Mouse (Mus musculus) midbrain, embryonic 10.5 days (tissue): ENCODE results near the gene Krt71. TPM values are rescaled to one million over a fixed set of nuclear protein-coding genes. Genes with fewer than 3 reads are reported as not detected.
A peak's percentile ranks its signal among the peaks of the same experiment; 100 is the strongest.
"Not testable (repeated sequence)": the region's sequence is repeated elsewhere in the genome, so short reads cannot be mapped to it uniquely, and the experiment has no call there.

Experiments used
- DNase-seq: peaks from one replicate; pipeline ENCODE4 v3.0.0-alpha.2; 2017; ENCODE audit warnings: low spot score
- H3K27ac ChIP-seq: fragments of 300-500 bp; sonication (generic); replicated peaks from 2 replicates; pipeline ENCODE4 v1.5.1; 2016; ENCODE audit warnings: mild to moderate bottlenecking
- H3K27me3 ChIP-seq: fragments of 300-500 bp; sonication (generic); 2 replicates; pipeline ENCODE4 v1.6.1; 2016; ENCODE audit warnings: low read depth, mild to moderate bottlenecking; ENCODE audit not compliant: poor library complexity, severe bottlenecking
- H3K36me3 ChIP-seq: fragments of 300-500 bp; sonication (generic); 2 replicates; pipeline ENCODE4 v1.6.1; 2016; ENCODE audit warnings: mild to moderate bottlenecking, moderate library complexity
- H3K4me1 ChIP-seq: fragments of 300-500 bp; sonication (generic); 2 replicates; pipeline ENCODE4 v1.6.1; 2016
- H3K4me3 ChIP-seq: fragments of 300-500 bp; sonication (generic); 2 replicates; pipeline ENCODE4 v1.5.1; 2016; ENCODE audit warnings: mild to moderate bottlenecking, moderate library complexity
- H3K9me3 ChIP-seq: fragments of 300-500 bp; sonication (generic); replicated peaks from 2 replicates; pipeline ENCODE4 v1.6.1; 2016; ENCODE audit warnings: mild to moderate bottlenecking
- WGBS: fragments of 180-500 bp; shearing (Covaris S2); methylation state at CpG from one replicate; pipeline ENCODE4 v1.1.7; 2016; 5-methylcytosine and 5-hydroxymethylcytosine counted together
- microRNA-seq: library from miRNA; unstranded; fragments of <30 nt; microRNA quantifications from one replicate; pipeline ENCODE4, GENCODE M21; 2017
- polyA plus RNA-seq: library from polyadenylated mRNA; unstranded; fragments of >200 nt; fragmentation: Nextera tagmentation; extraction: Ambion mirVana; gene quantifications from 2 replicates; pipeline ENCODE4 v1.2.1, GENCODE M21; 2016

Gene Krt71
- polyA plus RNA-seq, 1 experiment from 2014 or later: not detected

DNA sequence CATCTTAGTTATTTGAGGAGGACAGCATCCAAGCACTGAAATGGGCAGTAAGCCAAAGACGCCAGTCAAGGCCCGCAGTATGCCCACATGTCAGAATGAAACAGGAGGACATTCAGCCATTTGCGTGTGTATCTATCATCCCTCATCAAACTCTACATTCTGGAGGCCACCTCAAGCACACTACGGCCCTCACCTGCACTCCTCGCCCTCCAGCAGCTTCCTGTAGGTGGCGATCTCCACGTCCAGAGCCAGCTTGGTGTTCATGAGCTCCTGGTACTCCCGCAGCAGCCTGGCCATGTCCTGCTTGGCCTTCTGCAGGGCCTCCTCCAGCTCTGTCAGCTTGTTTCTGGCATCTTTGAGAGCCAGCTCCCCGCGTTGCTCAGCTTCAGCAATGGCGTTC lies 34.2 kb downstream of the Krt71 start:
- no peak overlapping the region for H3K27ac ChIP-seq
- 67% methylated on average over 11 of the region's 11 CpGs for WGBS
- no peak for DNase-seq
- no peak overlapping the region for H3K4me3 ChIP-seq
- no peaks in the 10 kb centered on the region; the same call in 1 of the 2 replicates for H3K4me1 ChIP-seq
- no peaks in the 10 kb centered on the region for H3K27me3 ChIP-seq
- H3K9me3 ChIP-seq: no peaks in the 10 kb centered on the region
- no peaks in the 10 kb centered on the region for H3K36me3 ChIP-seq

DNA sequence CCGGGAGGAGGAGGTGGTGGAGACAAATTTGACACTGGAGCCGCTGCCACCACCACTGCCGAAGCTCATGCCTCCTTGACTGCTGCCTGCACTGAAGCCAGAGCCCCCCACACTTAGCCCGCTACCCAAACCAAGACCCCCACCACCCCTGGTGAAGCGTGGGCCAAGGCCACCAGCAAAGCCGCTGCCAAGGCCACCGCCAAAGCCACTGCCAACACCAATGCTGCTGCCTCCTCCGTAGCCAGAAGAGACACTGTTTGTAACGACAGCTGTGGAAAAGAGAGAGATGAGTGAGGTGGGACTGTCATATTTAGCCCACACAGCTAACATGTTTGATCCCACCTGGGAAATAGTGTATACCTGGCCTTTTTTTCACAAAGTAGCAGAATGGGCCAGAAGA lies 35.5 kb downstream of the Krt71 start:
- no peaks in the 10 kb centered on the region for H3K27me3 ChIP-seq
- H3K9me3 ChIP-seq: no peaks in the 10 kb centered on the region
- no peak for DNase-seq
- no peak overlapping the region for H3K4me3 ChIP-seq
- peaks cover 6% of the 10 kb centered on the region for H3K4me1 ChIP-seq
- WGBS: 91% methylated on average over 9 of the region's 9 CpGs
- H3K27ac ChIP-seq: no peak overlapping the region
- no peaks in the 10 kb centered on the region for H3K36me3 ChIP-seq

DNA sequence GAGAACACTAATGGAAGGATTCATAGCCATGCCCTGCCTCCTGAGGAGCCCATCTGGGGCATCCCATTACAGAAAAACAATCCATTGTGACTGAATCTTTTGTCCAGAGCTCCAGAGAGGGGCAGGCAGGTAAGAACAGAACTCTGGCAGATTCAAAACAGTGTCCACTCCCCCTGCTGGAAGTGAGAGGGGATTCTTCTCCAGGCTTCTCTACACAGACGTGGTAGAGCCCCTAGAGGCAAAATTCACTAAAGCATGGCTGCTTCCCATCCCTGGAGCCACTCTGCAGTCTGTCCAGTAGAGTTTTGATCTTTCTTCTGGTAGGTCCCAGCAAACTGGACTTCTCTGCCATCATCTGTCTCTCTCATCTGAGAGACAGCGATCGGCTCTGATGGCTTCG lies 38.8 kb downstream of the Krt71 start:
- H3K27ac ChIP-seq: no peak overlapping the region
- H3K27me3 ChIP-seq: no peaks in the 10 kb centered on the region
- H3K4me3 ChIP-seq: no peak overlapping the region
- WGBS: 68% methylated on average over 4 of the region's 4 CpGs
- peak; percentile 22 for DNase-seq
- no peaks in the 10 kb centered on the region for H3K9me3 ChIP-seq
- no peaks in the 10 kb centered on the region for H3K36me3 ChIP-seq
- peaks cover 9% of the 10 kb centered on the region for H3K4me1 ChIP-seq

DNA sequence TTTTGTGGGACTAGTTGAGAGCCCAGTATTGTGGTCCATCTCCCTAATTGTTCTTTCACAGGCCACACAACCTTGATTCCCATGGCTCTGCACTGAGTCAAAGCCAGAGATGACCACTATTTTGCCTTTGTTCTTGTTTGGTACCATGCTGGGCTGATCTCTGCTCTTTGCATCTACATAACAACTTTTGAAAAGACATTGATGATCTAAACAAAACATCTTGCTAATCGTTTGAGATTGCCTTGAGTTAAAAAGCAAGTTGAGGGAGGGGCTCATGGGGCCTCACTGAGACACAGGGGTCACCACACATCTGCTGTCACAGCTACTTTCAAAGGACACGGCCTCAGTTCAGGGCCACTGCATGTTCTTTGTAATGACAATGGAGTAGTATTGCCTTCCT lies 40.5 kb downstream of the Krt71 start:
- Histone ChIP-seq H3K36me3 (no peaks in the 10 kb centered on the region), H3K27me3 (no peaks in the 10 kb centered on the region), H3K4me3 (no peak overlapping the region), H3K4me1 (peaks cover 9% of the 10 kb centered on the region), H3K9me3 (no peaks in the 10 kb centered on the region), H3K27ac (0 out of 2 replicates have a peak overlapping the region, but pooled peaks have one; percentile 23)
- 24% methylated on average over 2 of the region's 2 CpGs for WGBS
- no peak for DNase-seq

DNA sequence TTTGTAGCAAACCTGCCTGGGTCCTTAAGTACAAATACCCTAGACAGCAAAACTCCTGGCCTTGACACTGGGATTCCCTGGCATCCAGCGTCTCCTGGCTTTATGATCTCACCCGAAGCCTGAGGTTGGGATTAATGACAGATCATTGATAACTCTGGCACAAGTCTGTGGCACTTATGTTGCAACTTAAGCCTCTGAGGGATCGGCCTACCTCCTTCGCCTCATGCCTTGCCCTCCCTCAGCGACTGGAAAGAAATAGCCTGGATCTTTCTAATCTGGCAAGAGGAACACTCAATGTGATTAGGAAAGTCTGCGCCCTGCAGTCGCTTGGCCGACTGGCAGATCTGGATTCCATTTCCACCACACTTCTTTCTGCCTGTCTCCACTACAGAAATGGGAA lies 43.0 kb downstream of the Krt71 start:
- Histone ChIP-seq H3K4me1 (peaks cover 9% of the 10 kb centered on the region), H3K27ac (no peak overlapping the region), H3K9me3 (no peaks in the 10 kb centered on the region), H3K4me3 (no peak overlapping the region), H3K36me3 (no peaks in the 10 kb centered on the region), H3K27me3 (no peaks in the 10 kb centered on the region)
- no peak for DNase-seq
- WGBS: 86% methylated on average over 8 of the region's 8 CpGs

DNA sequence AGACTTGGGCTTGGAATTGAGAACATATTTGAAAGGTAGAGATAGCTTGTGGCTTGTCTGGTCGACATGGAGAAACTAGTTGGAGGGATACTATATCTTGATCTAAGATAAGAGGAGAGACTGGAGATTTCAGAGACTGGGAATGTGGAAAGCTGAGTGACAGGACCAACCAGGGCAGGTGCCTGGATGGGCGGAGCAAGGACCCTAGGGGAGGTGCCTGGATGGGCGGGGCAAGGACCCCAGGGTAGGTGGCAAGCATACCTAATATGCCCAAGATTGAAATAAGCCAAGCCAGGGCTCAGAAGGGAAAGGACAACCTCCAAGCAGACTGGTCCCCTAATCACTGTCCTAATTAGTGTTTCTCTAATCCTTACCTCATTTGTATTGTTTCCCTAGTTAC lies 43.7 kb downstream of the Krt71 start:
- WGBS: 65% methylated on average over 3 of the region's 3 CpGs
- DNase-seq: no peak
- no peaks in the 10 kb centered on the region for H3K9me3 ChIP-seq
- no peak overlapping the region for H3K4me3 ChIP-seq
- H3K36me3 ChIP-seq: no peaks in the 10 kb centered on the region
- H3K27ac ChIP-seq: no peak overlapping the region
- H3K27me3 ChIP-seq: no peaks in the 10 kb centered on the region
- H3K4me1 ChIP-seq: peaks cover 9% of the 10 kb centered on the region

DNA sequence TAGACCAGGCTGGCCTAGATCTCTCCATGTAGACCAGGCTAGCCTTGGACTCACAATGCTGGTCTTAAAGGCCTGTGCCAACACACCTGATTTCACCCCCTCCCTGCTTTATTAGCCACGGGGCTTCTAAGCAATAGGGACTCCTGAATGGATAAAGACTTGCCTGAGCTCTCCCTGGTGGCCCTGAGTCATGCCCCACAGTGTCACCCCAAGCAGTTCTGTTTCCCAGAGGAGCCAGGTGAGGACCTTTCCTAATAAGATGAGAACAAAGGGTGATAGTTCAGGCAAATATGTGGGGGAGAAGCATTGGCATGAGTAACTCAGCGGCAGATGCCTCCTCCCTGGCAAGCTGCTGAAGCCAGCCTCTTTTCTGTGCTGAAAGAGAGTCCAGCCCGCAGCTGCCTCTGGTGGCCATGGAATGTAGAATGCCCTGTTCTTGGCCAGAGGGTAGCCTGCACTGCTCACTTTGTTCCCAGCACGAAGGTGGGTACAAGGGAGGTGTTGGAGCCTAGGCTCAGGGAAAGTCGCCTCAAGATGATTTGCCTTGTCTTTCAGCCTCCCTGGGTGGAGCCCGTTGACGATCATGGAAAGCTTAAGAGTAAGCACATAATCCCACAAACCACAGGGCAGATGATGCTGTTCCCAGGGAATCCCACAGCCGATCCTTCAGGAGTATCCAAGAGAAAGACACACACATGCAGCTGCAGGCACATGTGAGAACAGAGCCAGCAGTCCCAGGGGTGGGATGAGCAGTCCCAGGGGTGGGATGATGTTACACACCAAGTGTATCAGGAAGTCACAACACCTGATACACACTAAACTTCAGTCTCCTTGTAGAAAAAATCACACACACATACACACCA lies 45.4 kb downstream of the Krt71 start:
- H3K27me3 ChIP-seq: no peaks in the 10 kb centered on the region
- no peak overlapping the region for H3K27ac ChIP-seq
- H3K4me3 ChIP-seq: no peak overlapping the region
- H3K4me1 ChIP-seq: peaks cover 4% of the 10 kb centered on the region
- 79% methylated on average over 8 of the region's 8 CpGs for WGBS
- H3K9me3 ChIP-seq: no peaks in the 10 kb centered on the region
- no peak for DNase-seq
- H3K36me3 ChIP-seq: no peaks in the 10 kb centered on the region

DNA sequence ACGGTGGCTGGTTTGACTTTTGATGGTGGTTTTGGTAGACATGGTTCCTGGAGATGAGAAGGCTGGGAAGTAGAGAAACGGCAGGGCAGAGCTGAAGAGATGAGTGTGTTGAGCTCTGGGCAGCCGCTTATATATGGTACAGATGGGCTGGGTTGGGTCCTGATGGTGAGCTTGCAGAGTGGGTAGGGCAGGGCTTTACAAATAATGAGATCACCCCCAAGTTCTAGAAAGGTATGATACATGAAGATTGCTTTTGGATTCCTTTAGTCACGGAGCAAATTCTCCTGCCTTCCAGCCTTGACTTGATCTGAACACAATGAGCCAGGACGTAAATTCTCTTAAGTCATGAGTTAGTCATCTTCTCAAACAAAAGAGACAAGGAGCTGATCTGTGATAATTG lies 48.7 kb downstream of the Krt71 start, which contains the start of gene Krt6a:
TSS of gene Krt6a (minus strand) at position 101 of the 400 bp plus-strand sequence.
- Histone ChIP-seq H3K36me3 (no peaks in the 10 kb centered on the region), H3K27me3 (no peaks in the 10 kb centered on the region), H3K27ac (no peak within 1 kb of the TSS), H3K4me1 (no peaks in the 10 kb centered on the region), H3K4me3 (no peak within 1 kb of the TSS), H3K9me3 (no peaks in the 10 kb centered on the region)
- no peak for DNase-seq
- WGBS: 82% methylated on average over 5 of the region's 5 CpGs

DNA sequence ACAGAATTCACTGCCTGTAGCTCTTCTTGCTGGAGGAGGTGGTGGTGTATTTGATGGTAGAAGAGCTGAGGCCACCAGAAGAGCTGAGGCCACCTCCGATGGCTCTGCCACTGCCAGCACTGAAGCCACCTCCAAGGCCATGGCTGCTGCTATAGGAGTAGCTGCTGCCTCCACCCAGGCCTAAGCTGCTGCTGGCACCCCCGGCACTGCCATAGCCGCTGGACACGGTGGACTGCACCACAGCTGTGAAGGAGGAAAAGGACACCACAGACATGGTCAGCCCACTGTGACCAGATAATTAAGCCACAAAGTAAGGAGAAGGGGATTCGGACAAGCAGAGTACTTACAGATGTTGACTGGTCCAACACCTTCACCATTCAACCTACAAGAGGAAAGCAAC lies 52.4 kb downstream of the Krt71 start:
- not testable (repeated sequence) for H3K36me3 ChIP-seq, H3K9me3 ChIP-seq, H3K27me3 ChIP-seq, H3K27ac ChIP-seq, H3K4me3 ChIP-seq, DNase-seq, H3K4me1 ChIP-seq
- 92% methylated on average over 5 of the region's 5 CpGs for WGBS

DNA sequence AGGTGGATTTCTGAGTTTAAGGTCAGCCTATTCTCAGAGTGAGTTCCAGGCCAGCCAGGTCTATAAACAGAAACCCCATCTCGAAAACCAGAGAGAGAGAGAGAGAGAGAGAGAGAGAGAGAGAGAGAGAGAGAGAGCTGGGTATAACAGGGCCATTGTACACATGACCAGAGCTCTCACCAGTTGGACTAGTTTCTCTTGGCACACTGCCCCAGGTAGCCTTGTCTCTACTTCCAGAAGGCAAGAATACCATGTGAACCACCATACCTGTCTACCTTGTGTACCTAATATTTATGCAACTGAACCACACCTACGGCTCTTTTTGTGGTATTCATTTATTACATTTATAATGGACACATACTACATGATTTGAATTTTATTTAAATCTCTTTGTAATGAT lies 54.7 kb downstream of the Krt71 start:
- 74% methylated on average over 2 of the region's 2 CpGs for WGBS

More for the DNA sequence above, 54.7 kb downstream of the Krt71 start:
- Histone ChIP-seq H3K27me3 (no peaks in the 10 kb centered on the region), H3K27ac (no peak overlapping the region), H3K4me1 (no peaks in the 10 kb centered on the region), H3K9me3 (no peaks in the 10 kb centered on the region), H3K36me3 (no peaks in the 10 kb centered on the region), H3K4me3 (no peak overlapping the region)
- DNase-seq: no peak

Small RNA genes within 50 kb of the gene (microRNA-seq; reads per million reads assigned to microRNA genes)
- gene Gm44323 (not detected), gene Gm44342 (not detected)

Other genes starting within 250 kb of the Krt71 start
- gene Gm49425, start 225.8 kb downstream of the Krt71 start, polyA plus RNA-seq: not detected in 2 replicates
- gene Krt84, start 210.3 kb downstream of the Krt71 start, polyA plus RNA-seq: not detected in 2 replicates
- gene Krt82, start 192.4 kb downstream of the Krt71 start, polyA plus RNA-seq: not detected in 2 replicates
- gene Krt90, start 180.2 kb downstream of the Krt71 start, polyA plus RNA-seq: 0.51 and 0.67 TPM in 2 replicates
- not detected in 2 replicates for gene Krt75, start 169.2 kb downstream of the Krt71 start, polyA plus RNA-seq
- gene Gm5414, start 114.9 kb downstream of the Krt71 start, polyA plus RNA-seq: not detected in 2 replicates
- gene Gm5478, start 95.7 kb downstream of the Krt71 start, polyA plus RNA-seq: not detected in 2 replicates
- gene Krt6b, start 62.8 kb downstream of the Krt71 start, polyA plus RNA-seq: not detected in 2 replicates
- not detected in 2 replicates for gene Krt6a, start 48.8 kb downstream of the Krt71 start, polyA plus RNA-seq
- gene Krt5, start 30.2 kb downstream of the Krt71 start, polyA plus RNA-seq: 0.11 and 0.22 TPM in 2 replicates
- gene Krt72, start 43.4 kb upstream of the Krt71 start, polyA plus RNA-seq: not detected in 2 replicates
- 0.07 TPM in 1 of 2 replicates, not detected in the other for gene Krt73, start 59.2 kb upstream of the Krt71 start, polyA plus RNA-seq
- gene Krt2, start 75.1 kb upstream of the Krt71 start, polyA plus RNA-seq: not detected in 2 replicates
- 1.1 and 1.2 TPM in 2 replicates for gene Krt1, start 107.7 kb upstream of the Krt71 start, polyA plus RNA-seq
- gene Krt77, start 126.6 kb upstream of the Krt71 start, polyA plus RNA-seq: not detected in 2 replicates
- not detected in 2 replicates for gene Krt76, start 149.8 kb upstream of the Krt71 start, polyA plus RNA-seq
- gene Krt4, start 181.6 kb upstream of the Krt71 start, polyA plus RNA-seq: not detected in 2 replicates
- 0.07 and 0.20 TPM in 2 replicates for gene Krt79, start 197.2 kb upstream of the Krt71 start, polyA plus RNA-seq
- not detected in 2 replicates for gene Krt78, start 211.2 kb upstream of the Krt71 start, polyA plus RNA-seq